Mouse (Mus musculus) T-helper 1 cell (primary cell): ENCODE measurements at regions not wholly inside any gene's neighbourhood (a gene's known extent, or its start where the extent isn't known, plus 50 kb on each side); places are given as distances from the start of the nearest gene placed in this dataset.
"Not testable (repeated sequence)": the region's sequence is repeated elsewhere in the genome, so short reads cannot be mapped to it uniquely, and the experiment has no call there.

Experiments
- in situ Hi-C: fragments of 300-600 bp; cut with MboI, MseI; formaldehyde crosslinking; loops from one replicate; pipeline ENCODE4 v1.15.1; 2025; ENCODE audit warnings: high pct_unique_total_duplicates

DNA sequence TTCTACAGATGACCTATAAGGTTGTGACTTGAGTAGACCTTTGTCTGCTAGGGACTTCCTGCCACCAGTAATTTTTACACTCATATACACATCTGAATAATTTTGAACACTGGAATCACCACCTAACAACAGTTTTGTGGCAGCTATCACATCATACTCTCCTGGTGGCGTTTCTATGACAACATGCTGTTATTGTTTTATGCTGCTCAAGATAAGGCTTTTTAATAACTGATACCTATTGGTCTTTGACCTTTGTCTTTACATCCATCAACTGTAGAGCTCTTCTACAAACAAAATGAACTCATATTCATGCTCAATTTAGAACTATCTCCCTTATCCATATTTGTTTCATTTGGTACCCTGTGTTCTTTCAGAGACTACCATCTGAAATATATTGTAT is 556.0 kb downstream of the Nyap2 start:
- in situ Hi-C loops = no loop called here

DNA sequence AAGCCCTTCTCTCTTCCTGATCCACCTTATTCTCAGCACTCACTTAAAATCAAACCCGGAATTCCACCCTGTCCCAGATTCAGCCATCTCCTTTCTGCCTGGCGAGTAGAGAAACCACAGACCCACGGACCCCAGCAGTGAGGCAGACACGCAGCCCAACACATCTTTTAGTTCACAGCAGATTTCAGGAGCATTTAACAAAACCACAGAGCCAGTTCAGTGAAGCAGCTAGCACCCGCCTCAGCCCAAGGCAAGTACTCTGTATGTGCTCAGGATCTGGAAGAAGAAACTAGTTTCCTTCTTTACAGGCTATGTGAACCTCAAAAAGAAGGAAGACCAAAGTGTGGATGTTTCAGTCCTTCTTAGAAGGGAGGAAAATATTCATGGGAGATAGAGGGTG is 560.6 kb downstream of the Nyap2 start:
- in situ Hi-C loops = no loop called here

DNA sequence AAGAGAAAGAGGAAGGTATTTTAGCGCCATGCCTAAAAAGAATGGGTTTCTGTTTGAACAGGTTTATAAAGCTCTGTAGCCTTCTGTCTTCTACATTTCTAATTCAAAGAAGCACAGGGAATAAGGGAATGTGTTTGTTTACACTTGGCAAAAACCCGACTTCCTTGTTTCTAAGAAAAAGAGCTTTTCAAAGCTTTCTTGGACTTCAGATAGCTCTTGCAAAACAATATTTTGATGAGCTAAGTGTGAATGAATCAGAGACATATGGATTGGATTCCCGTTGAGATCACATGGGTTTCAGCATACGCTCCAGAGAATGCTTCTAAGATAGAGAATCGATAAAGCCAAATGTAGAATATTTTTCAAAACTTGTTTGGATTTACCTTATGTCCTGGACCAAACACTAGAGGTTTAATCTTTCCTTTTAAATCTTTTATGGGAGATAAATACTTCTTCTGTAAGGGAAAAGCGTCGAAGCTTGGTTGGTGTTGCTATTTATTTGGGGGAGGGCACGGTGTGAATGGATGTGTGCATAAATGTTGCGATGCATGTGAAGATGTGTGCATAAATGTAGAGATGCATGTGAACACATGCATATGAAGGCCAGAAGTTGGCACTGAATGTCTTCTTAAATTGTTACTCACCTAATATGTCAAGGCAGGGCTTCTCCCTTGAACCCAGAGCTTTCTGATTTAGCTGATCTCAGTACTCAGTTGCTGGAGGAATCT is 576.4 kb downstream of the Nyap2 start:
- in situ Hi-C loops = no loop called here

DNA sequence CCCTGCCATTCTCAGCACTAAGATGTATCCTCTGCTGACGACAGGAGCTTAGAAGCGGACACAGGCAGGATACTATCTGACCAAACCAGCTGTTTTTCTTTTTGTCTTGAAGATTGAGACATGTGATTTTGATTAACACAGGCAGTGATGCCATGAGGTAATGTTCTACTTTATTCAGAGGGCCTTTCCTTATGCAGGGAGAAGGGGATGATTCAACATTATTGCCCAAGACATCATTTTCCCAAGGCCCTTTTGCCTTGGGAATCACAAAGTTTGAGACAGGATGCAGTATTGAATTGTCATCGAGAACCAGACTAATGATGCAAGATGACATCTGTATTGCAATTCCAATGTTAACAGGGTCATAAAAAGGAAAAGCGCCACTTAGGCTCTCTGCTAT is 571.7 kb upstream of the Gm9747 start:
- in situ Hi-C loops = no loop called here

DNA sequence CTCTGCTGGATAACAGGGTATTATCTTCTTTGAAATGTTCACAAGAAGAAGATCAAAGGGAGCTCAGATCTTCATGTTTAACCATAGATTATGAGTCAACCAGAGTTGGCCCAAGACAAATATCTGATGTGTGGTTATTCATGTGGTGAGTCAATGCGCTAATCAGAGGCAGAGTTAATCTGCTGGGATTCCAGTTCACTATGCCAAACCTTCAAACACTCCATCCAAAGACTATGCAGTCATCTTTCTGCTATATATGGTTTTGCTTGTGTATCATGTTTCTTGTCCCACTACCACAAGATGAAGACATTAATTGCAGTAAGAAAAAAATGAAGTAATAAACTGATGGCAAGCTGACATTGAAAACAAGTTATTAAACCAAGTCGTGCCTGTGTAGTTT is 561.8 kb upstream of the Gm9747 start:
- in situ Hi-C loops = no loop called here

DNA sequence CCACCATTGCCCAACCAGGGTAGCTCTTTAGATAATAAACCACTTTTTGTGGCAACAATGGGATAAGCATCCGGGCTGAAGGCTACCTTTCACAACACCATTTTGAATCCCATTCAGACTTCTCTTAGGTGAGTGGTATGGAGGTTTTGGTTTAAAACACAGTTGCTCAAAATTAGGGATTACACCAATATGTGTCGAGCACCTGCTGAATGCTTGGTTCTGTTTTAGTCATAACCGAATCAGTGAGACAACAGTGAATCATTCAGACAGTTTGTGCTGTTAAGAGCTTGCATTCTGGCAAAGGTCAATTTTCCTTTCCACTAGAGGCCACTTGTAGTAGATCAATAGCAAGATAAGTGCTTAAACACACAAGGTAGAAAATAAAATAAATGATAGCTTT is 561.2 kb upstream of the Gm9747 start:
- in situ Hi-C loops = no loop called here

DNA sequence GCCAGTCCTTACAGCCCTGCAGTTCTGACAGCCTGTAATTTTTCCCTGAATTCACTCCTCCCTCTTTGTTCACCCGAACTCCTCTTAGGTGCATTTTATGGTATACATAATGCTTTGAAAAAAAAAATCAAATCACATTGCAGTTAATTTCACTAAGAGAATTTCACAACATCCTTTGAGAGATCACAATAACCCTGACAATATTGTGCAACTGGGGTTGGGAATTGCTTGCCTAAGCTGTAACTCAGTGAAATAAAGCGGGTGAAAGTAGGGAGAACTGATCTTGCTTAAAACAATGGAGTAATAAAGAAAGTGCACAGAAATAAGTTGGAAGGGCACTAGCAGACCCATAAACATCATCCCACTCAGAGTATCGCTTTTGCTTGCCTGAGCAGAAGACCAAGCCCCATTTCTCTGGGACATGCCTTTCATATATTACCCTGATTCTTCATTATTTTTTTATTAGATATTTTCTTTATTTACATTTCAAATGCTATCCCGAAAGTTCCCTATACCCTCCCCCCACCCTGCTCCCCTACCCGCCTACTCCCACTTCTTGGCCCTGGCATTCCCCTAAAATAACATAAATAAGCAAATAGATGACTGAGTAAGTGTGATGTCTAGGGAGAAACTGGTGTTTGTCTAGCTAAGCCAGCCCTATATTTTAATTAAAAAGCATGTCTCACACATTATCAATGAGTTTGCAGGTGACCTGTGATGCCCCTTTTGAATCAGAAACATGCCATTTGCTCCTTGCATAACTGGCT is 557.2 kb upstream of the Gm9747 start:
- in situ Hi-C loops = no loop called here

DNA sequence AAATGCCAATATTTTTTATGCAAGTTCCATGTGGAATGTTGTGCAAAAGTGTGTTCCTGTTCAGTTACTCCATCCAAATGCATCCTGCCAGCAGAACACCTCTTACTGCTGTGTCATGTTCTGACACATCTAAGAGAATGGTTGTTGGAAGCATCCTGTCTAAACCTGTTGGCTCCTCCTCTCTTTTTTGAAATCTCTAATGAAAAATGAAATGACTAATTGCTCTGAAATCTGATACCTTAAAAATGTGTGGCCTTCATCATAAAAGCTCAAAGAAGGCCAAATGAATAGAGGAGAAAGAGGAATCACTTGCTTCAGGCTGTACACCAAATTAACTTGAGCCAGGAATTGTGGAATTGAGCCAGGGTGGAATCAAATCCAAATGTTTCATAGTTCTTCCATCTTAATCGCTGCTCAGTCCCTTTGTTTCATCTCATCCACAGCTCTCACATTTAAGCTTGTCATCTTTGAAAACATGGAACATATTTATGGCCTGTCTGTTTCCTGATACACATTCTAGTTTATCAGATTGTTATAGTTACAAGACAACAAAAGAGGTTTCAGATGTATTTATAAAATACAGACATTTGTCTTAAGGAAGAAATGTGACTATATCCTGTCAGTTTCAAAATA is 555.0 kb upstream of the Gm9747 start:
- in situ Hi-C loops = no loop called here

DNA sequence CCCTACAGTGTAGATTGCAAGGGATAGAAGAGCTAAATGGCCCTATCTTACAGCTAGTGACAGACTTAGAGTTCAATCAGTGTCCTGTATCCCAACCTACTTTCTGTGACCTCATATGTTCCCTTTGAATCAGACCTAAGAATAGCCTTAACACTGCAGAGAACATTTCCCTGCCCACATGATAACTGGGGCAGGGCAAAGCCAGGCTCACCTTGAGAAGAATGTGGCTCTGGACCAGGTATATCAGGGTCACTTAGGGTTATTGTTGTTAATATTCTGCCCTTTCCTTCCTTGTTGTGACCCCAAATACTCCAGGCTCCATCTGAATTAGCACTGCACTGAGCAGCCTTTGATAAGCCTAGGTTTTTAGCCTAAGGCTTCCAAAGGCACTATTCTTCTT is 536.8 kb upstream of the Gm9747 start:
- in situ Hi-C loops = no loop called here

DNA sequence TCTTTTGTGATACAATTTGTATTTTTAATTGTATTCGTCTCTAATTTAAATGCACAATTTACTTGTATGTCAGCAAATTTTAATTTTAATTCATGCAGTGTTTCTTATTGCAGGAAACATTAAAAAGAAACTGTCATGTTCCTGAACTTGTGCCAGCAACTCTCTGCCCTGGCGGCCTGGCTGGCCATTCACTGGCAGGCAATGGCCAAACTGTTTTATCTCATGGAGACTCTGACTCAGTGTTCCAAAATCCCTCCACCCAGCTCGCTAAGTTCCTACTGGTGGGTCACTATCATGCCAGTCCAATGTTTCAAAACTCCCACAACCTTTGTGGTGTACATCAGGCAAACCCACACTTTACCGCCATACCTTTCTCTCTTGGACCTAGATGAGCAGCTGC is 523.7 kb upstream of the Gm9747 start:
- in situ Hi-C loops = no loop called here

DNA sequence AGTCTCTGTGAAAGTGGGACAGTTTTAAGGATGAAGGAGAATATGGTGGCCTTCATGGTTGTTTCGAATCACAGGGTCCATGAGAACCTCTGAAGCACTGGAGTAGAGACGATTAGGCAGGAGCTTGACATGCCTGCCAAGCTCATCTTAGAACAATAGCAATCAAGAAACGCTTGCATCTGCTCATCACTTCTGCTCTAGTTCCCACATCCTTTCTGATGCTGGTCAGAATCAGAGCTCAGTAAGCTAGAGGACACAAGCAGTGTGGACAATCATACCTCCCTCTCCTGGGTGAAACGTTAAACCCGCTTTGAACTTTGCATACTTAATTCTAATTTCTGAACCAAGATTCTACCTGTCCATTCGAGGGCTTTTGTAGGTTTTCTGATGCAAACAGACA is 515.8 kb upstream of the Gm9747 start:
- in situ Hi-C loops = no loop called here

DNA sequence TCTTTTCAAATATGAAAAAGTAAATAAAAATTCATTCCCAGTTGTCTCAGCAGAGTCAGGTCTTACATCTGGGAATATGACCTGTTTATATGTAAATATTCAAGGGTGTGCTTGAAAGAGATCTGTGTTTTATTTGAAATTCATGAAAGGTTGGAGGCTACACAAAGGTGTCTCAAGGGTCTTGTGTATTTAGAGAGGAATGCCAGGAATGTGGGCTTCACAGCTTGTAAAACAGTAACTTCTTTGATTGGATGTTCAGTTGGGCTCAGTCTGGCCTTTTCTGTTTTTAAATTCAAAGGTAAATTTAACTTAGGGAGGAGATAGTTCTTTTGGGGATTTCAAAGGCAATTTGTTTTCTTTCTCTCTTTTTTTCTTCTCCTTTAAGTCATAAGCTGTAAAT is 514.7 kb upstream of the Gm9747 start:
- in situ Hi-C loops = no loop called here

DNA sequence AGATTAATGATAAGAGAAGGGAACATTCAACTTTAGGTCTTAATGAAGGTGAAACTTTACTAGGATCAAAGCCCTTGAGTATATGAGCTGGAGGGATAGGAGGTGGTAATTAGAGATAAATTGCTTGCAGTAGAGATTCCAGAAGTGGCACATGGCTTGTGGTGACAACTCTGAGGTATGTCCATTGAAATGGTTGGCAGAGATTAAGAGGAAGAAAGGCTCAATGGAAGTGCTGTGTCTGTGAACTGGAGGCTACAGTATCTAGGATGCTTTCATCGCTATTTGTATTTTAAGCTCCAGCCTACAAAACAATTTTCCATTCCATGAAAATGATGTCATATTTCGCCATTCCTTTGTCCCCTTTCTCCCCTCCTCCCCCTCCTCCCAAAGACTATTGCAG is 508.1 kb upstream of the Gm9747 start:
- in situ Hi-C loops = no loop called here

DNA sequence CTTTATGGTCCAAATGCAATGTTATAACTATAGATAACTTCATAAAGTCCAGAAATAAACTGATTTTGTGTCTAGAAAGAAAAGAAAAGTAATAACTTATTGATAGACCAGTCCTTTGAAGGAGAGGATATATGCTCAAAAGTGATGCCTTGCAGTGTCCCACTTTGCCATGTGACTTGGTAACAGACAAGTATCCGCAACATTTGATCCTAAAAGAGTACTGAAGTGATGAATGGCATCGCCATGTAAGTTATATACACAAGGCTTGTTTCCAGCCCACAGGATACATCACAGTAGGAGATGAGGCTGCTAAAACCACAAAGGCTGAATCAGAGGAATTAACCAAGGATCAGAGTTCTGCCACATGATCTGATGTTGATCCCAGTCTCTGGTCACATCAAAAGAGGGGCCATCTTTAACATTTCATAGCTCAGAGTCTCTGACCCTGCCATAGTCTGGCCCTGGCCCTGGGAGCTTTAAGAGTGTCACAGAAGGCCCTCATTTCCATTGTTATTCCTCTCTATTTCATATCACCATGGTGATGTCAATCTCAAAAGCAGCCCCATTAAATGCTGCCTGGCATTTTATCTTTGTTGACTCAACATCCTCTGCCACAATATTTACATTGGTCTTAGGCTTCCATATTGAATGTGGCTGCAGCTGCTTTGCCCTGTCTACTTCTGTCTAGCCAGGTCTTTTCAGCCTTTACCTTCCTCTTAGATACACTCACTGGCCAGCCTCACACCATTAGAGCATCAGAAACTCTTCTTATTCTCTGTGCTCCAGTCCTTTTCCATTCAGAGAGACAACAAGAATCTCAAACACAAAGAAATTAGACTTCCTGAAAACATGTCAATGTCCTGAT is 506.4 kb upstream of the Gm9747 start:
- in situ Hi-C loops = no loop called here

DNA sequence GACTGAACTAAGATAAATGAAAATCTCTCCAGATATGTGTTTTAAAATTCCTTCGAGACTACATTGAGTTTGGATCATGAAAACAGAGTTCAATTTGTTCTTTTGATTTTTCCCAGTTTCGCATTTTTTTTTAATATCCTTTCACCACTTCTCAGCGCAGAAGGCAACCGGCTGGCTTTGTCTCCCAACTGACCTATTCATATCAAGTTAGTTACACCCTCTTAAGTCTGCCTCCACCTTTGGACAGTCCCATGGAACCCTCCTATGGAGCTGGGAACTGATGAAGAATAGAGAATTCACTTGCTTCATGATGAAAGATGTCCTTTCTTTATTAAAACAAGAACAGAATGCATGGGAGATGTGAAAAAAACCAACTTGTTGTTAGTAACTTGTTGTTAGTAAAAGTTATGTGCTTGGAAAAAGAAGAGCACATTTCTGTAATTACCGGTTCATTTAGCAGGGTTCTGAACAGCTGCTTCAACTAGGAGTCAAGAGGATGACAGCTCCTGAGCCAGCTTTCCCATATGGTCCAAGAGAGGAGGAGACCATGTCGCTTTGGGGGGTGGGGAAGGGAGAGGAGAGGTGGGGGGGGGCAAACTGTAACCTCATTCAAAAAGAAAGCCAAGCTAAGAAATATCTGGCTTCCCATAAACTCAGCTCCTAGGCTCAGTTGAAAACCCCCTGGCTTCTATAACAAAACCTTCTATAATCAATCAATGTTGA is 495.6 kb upstream of the Gm9747 start:
- in situ Hi-C loops = no loop called here

DNA sequence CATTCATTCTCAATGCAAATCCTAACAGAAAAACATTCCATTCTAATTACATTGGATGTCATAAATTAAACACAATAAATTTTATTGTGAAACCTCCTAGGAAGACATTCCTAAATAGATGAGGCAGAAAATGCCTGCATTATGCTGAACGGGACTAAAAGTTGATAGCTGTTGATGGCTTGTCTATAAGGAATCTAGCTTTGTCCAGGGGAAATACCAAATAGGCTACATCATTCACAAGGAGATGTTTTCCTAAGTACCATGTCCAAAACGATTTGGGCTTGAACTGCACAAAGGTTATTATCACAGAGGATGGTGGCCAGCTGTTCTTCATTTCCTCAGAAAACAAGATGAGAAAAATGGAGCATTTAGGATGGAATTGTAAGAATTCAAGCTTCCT is 494.5 kb upstream of the Gm9747 start:
- in situ Hi-C loops = no loop called here

DNA sequence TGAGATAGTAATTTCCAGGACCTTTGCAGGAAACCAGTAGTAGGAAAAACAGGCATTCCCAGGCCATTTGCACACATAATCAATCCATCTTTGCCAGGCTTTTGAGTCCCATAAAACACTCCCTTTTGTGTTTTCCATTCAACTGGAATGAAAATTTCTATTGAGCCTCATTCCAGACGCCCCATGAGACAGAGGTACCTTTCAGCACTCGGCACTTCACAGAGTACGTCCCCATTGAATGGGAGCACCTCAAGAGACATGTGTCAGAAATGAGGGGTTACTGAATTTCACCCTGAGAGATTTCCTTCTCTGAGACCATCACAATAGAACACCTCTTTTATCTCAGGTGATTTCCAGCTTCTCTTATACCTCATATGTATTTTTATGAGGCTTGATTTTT is 493.5 kb upstream of the Gm9747 start:
- in situ Hi-C loops = no loop called here

DNA sequence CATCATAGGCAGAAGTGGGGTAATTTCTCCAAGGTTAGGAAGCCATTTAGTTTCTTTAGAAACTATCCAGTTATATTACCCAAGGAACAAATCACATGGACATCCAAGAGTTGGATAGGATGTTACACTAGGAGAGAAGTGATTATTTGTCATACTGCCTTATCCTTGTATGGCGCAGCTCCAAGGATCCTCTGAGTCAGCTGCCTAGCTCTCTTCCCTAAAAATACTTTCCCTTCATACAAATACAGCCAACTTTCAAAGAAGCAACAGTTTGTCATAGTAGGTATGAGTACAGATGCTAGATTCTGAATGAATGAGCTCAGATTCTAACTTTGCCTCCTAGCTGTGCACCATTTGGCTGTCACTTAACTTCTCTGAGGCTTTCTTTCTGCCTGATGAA is 492.9 kb upstream of the Gm9747 start:
- in situ Hi-C loops = no loop called here

DNA sequence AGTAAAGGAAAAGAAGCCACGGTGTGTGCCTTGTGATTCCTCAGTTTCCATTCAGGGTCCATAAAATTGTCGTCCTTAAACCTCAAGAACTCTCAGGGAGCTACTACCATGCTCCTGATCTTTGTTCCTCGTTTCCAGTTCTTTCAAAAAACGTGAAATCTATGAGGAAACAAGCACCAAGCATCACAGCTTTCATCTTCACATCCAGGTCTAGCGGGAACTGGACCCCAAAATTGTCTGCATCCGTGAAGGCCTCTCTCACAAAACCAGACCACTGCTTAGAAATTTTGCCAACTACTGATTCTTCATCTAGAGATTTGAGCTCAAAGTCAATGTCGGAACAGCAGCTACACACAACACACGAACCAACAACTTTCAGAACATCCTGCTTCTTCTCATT is 491.0 kb upstream of the Gm9747 start:
- in situ Hi-C loops = not testable (repeated sequence)

DNA sequence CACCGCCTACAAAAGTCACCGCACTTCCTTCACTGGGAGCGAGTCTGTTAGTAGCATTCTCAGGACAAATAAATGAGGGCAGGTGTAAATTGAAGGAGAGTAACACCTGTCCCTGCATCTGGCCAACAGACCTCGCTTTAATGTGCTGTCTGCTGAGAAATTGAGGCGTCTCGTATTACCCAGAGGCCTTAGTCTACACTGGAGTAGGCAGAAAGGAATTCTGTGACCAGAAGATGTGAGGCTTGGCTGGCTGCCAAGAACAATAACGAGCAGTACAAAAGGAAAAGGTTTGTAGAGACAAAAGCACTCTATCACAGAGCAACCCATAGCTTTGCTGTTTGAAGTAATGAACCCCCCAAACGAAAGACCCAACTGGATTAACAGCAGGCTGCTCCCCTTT is 488.4 kb upstream of the Gm9747 start:
- in situ Hi-C loops = no loop called here
